In genomic region chr4:21685595-21686091, GRCm38 (mm10) we compare ENCODE assay signal across 15 mouse cellular contexts. TPM values are rescaled to one million over a fixed set of nuclear protein-coding genes. Genes with fewer than 3 reads are reported as not detected.
DNase-seq lines count a peak whose midpoint lies in the region; ATAC-seq lines count a peak whose summit lies in the region.
"Had no signal": no experiment of that assay in that cellular context is flagged by ENCODE, and none has a peak within 500 bp of the region (broad histone marks: within the 10 kb centered on the region; RNA-seq: fewer than 3 reads in every experiment).

TSS of gene Prdm13 (minus strand) at chr4:21685963.

- ATAC-seq in hindbrain, embryonic 16.5 days: peak; percentile 58
- ATAC-seq in megakaryocyte-erythroid progenitor cell, adult 5-6 weeks (replicated peaks; ENCODE audit: low FRiP score, low TSS enrichment, poor library complexity, severe bottlenecking): no peak
- ATAC-seq: inflammation-experienced regulatory T-cells, adult 6 months had no signal

- H3K4me3 ChIP-seq in embryonic facial prominence, embryonic 10.5 days: peak within 1 kb of the TSS; percentile 35
- peak within 1 kb of the TSS; percentile 20; the same call in 1 of the 2 replicates for H3K4me3 ChIP-seq in hindbrain, embryonic 16.5 days (ENCODE audit: low read length)

- peak; percentile 34 for DNase-seq in R1 (ENCODE audit: low read depth, low spot score)
- peak; percentile 54 for DNase-seq in embryonic facial prominence, embryonic 10.5 days (ENCODE audit: low spot score)
- DNase-seq in neural tube, embryonic 10.5 days (ENCODE audit: extremely low spot score, low spot score): peak; percentile 81
- no peak for DNase-seq in spleen, postnatal 4 days (ENCODE audit: low spot score in 2 of 2)
- no peak for DNase-seq in testis, postnatal 14 days (ENCODE audit: low spot score)
- DNase-seq: adrenal gland, postnatal 25 days; cerebellum, adult 9-11 months; heart, adult 11 months; right cerebral cortex, postnatal 14 days had no signal

- peaks cover 13% of the 10 kb centered on the region for H3K4me1 ChIP-seq in embryonic facial prominence, embryonic 10.5 days
- peaks cover 11% of the 10 kb centered on the region for H3K4me1 ChIP-seq in hindbrain, embryonic 16.5 days (ENCODE audit: control insufficient read depth, insufficient read depth, low read depth, low read length)

- no peak within 1 kb of the TSS for H3K27ac ChIP-seq in embryonic facial prominence, embryonic 10.5 days (replicated peaks)
- H3K27ac ChIP-seq in hindbrain, embryonic 16.5 days (ENCODE audit: low read depth, low read length): no peak within 1 kb of the TSS

- peaks cover 100% of the 10 kb centered on the region for H3K27me3 ChIP-seq in embryonic facial prominence, embryonic 10.5 days (replicated peaks; ENCODE audit: low read depth, poor library complexity, severe bottlenecking)
- H3K27me3 ChIP-seq in hindbrain, embryonic 16.5 days (replicated peaks; ENCODE audit: control insufficient read depth, insufficient read depth, low read length): peaks cover 49% of the 10 kb centered on the region

- H3K36me3 ChIP-seq in embryonic facial prominence, embryonic 10.5 days (replicated peaks): no peaks in the 10 kb centered on the region
- H3K36me3 ChIP-seq in hindbrain, embryonic 16.5 days (ENCODE audit: control insufficient read depth, insufficient read depth, low read length): no peaks in the 10 kb centered on the region
- H3K36me3 ChIP-seq: G1E had no signal

- peak within 1 kb of the TSS; percentile 16 for H3K4me2 ChIP-seq in hindbrain, embryonic 16.5 days (ENCODE audit: low read length)

- H3K9me3 ChIP-seq in embryonic facial prominence, embryonic 10.5 days: no peaks in the 10 kb centered on the region
- H3K9me3 ChIP-seq in hindbrain, embryonic 16.5 days (ENCODE audit: control insufficient read depth, low read length): no peaks in the 10 kb centered on the region; the same call in 1 of the 2 replicates
- H3K9me3 ChIP-seq: G1E had no signal

- H3K9ac ChIP-seq in hindbrain, embryonic 16.5 days (ENCODE audit: low read depth, low read length): no peak within 1 kb of the TSS

- under 1% methylated on average over 38 of the region's 38 CpGs for WGBS in embryonic facial prominence, embryonic 10.5 days
- WGBS in hindbrain, embryonic 16.5 days: under 1% methylated on average over 38 of the region's 38 CpGs

RNA-seq across cellular contexts. Expression of gene Prdm13, which starts in this region (rescaled TPM):
- polyA plus RNA-seq in embryonic facial prominence, embryonic 10.5 days (2016; fragmentation: Nextera tagmentation; extraction: Ambion mirVana): 0.52 TPM in 1 of 2 replicates, not detected in the other
- 0.36 and 0.48 TPM in 2 replicates for polyA plus RNA-seq in hindbrain, embryonic 16.5 days (2015; fragmentation: Nextera tagmentation; extraction: Ambion mirVana)
- total RNA-seq in megakaryocyte-erythroid progenitor cell, adult 5-6 weeks (2014; fragmentation: Nextera tagmentation): not detected in 2 replicates
- not detected in 2 replicates for total RNA-seq in megakaryocyte-erythroid progenitor cell, adult 5-6 weeks (2017)
- total RNA-seq: adrenal gland, postnatal 25 days; layer of hippocampus, postnatal 14 days had no signal
- polyA plus RNA-seq: G1E; inflammation-experienced regulatory T-cells, adult 6 months; liver, embryonic 16.5 days had no signal

Comparison
In these comparisons a context has a peak if more than half of its experiments do, and no peak if none do; other contexts are left out.
1. Peak in DNase-seq and H3K4me3 ChIP-seq in embryonic facial prominence, embryonic 10.5 days; RNA of the gene not detected or under 1 TPM.
2. Peak in ATAC-seq, H3K4me3 ChIP-seq and H3K4me2 ChIP-seq in hindbrain, embryonic 16.5 days; RNA of the gene not detected or under 1 TPM.
3. DNase-seq: peak in R1 (single experiment) and neural tube, embryonic 10.5 days (single experiment); none in spleen, postnatal 4 days (0 of 2) and testis, postnatal 14 days (single experiment).